Mouse (Mus musculus): ENCODE data around the gene Spg21.

The Spg21 gene

GRCm38 (mm10) chr9:65460732-65461442, at the start of gene Spg21:
Gene Spg21 (plus strand): TSS chr9:65460947.
- in situ Hi-C loops (cut with MboI, MseI): no loop called here

GRCm38 (mm10) chr9:65411326-65411725, 49.4 kb upstream of the Spg21 start:
- in situ Hi-C loops (cut with MboI, MseI): no loop called here

DNA sequence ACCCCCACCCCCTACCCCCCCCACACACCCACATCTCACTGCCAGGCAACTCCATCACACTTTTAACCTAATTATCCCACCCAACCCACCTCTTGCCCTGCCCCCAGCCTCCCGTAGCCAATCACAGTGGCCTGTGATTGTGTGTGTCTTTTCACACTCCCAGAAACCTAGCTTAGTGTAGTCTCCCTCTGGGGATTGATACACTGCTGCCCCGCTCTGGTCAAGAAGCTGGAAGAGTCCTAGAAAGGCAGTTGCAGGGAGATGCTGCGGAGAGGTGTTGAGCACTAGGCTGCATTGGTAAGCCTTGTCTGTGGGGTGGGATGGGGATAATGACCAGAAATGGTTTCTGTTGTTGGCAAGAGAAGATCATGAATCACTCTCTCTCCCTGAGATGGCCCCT, 43.0 kb upstream of the Spg21 start:
- in situ Hi-C loops (cut with MboI, MseI): no loop called here

DNA sequence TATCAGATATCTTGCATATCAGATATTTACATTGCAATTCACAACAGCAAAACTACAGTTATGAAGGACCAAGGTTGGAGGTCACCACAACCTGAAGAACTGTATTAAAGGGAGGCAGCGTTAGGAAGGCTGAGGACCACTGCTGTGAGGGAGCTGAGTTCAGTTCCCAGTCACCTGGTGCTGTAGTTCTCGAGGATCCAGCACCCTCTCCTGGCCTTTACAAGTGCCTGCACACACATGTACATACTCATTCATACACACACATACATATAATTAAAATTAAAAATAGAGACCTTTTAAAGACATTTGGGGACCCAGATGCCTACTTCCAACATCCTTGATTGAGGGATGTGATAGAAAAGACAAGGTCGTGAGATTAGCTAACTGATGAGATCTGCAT, 41.1 kb upstream of the Spg21 start:
- in situ Hi-C loops (cut with MboI, MseI): no loop called here

DNA sequence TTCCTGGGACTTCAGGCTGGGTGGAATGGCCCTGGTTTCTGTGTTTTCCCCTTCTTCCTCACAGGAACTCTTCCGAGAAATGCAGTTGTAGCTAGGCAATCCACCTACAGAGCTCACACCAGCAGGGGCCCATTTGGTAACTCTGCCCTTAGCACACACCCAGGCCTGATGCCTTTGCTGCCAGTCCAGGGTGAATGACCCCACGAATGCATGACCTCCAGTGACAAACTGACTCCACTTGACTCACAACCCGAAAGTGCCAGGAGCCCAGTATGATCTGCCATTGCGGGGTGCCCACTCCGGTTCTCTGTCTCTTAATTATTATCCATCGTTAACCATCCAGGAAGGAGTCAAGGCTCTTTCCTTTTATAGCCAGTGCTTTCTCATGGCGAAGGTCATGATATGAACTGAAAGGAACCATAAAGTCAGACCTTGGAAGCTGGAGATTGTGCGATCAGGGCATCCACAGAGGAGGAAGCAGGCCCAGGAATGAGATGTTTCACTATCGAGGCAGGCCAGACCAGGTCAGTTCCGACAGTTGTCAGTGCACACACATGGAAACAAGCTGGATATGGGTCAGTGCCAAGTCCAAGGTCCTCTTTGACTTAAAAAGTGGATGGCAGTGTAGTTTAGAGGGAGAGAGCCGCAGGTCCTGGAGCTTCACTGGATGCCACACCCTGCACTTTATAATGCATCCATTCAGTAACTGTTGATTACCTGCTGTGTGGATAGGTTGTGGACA, 37.8 kb upstream of the Spg21 start, which contains the start of gene Slc51b:
Slc51b (minus strand) TSS at position 196 of the 742 bp plus-strand sequence.
- in situ Hi-C loops (cut with MboI, MseI): no loop called here

- in situ Hi-C loops (cut with MboI, MseI): no loop called here
These were observed 36.4 kb upstream of the Spg21 start for GRCm38 (mm10) chr9:65424393-65424792.

GRCm38 (mm10) chr9:65427511-65427910, 33.2 kb upstream of the Spg21 start:
- in situ Hi-C loops (cut with MboI, MseI): no loop called here

GRCm38 (mm10) chr9:65428003-65428402, 32.7 kb upstream of the Spg21 start:
- in situ Hi-C loops (cut with MboI, MseI): no loop called here

- in situ Hi-C loops (cut with MboI, MseI): loop anchor here (5.0 kb wide), 1 partner anchor 38 kb away; the partner anchor contains the start of gene Kbtbd13
These were observed 30.3 kb upstream of the Spg21 start for GRCm38 (mm10) chr9:65430401-65430800.

- in situ Hi-C loops (cut with MboI, MseI): loop anchor here (5.0 kb wide), 1 partner anchor 39 kb away; the partner anchor contains the start of gene Kbtbd13
These were observed 29.8 kb upstream of the Spg21 start for GRCm38 (mm10) chr9:65430921-65431320.

- in situ Hi-C loops (cut with MboI, MseI): loop anchor here (5.0 kb wide), 1 partner anchor 40 kb away; the partner anchor contains the start of gene Kbtbd13
These were observed 28.5 kb upstream of the Spg21 start for GRCm38 (mm10) chr9:65432236-65432635.

- in situ Hi-C loops (cut with MboI, MseI): loop anchor here (5.0 kb wide), 1 partner anchor 42 kb away; the partner anchor contains the start of gene Kbtbd13
These were observed 26.6 kb upstream of the Spg21 start for GRCm38 (mm10) chr9:65434140-65434539.

DNA sequence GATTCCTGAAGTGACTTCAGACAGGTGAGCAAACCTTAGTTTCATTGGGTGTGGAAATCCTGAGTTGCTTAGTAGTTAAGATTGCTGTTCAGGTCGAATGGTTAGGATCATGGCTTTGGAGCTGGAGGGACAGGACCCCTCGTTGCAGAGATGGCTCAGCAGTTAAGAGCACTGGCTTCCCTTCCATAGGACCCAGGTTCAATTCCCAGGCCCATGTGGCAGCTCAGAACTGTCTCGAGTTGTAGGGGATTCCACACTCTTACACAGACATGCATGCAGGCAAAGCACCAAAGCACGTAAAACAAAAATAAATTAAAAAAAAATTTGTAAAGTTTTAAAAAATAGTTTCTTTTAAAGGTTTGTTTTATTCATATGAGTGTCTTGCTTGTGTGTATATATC, 25.5 kb upstream of the Spg21 start:
- in situ Hi-C loops (cut with MboI, MseI): no loop called here

DNA sequence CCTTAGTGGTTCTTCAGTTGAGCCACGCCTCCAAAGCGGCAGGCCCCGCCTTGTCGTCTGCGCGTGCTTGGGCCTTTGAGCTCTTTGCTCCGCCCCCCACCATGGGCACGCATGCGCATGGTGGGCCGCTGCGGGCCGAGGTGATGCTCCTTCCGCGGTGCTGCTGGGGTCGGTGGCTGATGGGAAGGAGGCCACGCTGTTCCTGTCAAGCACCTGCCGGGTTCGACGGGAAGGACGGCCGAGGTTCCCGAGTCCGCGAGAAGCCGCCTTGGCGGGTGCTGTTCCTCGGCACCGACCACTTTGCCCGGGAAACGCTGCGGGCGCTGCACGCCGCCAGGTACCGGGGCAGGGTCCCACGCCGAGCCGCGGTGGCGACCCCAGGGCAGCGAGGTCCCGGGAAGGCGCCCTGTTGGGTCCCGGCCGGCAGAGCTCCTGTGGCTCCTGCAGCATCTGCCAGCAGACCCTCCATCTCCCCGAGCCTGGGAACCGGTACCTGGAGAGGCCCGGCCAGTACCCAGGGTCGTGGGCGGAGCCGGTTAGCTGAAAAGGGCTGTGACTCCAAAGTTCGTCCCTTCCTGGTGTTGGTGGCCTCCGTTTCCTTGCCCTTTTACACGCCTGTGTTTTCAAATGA, 25.0 kb upstream of the Spg21 start, which contains the start of gene Mtfmt:
Mtfmt (plus strand) TSS at position 112 of the 631 bp plus-strand sequence.
- in situ Hi-C loops (cut with MboI, MseI): no loop called here

GRCm38 (mm10) chr9:65444692-65445091, 16.1 kb upstream of the Spg21 start:
- in situ Hi-C loops (cut with MboI, MseI): no loop called here

DNA sequence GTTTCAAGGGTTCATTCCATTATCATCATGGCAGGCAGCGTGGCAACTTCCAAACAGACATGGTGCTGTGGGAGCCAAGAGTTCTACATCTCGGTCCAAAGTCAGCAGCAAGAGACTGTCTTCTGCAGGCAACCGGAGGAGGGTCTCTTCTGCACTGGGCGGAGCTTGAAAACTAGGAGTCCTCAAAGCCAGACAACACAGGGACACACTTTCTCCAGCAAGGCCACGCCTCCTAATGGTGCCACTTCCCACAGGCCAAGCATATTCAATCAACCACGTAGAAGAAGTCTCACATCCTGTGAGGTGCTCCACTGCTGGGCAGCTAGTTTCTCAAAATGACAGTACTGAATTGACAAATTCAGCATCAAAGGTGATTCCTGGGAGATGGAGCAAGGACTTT, 12.8 kb upstream of the Spg21 start:
- in situ Hi-C loops (cut with MboI, MseI): no loop called here

DNA sequence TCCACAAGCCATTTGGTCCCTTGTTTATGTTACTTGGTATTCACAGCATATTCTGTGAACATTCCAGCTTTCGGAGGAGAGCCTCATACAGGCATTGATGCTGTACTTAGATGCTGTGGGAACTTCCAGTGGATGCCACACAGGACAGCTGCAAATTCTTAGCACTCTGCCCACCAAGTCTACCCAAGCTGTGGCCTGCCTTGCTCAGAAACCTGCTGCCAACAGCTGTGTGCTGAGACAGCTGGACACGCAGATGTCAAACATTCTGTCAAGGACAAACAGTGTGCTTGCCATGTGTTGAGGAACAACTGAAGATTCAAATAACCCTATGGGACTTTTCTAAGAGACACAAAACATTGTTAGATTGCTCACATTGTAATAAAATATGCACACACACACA, 1.8 kb upstream of the Spg21 start:
- in situ Hi-C loops (cut with MboI, MseI): no loop called here

GRCm38 (mm10) chr9:65460198-65460597, 549 bp upstream of the Spg21 start:
- in situ Hi-C loops (cut with MboI, MseI): no loop called here

- in situ Hi-C loops (cut with MboI, MseI): no loop called here
These were observed 1.8 kb downstream of the Spg21 start for GRCm38 (mm10) chr9:65462544-65462943.

- in situ Hi-C loops (cut with MboI, MseI): no loop called here
These were observed 3.4 kb downstream of the Spg21 start for GRCm38 (mm10) chr9:65464161-65464560.

- in situ Hi-C loops (cut with MboI, MseI): no loop called here
These were observed 4.5 kb downstream of the Spg21 start for GRCm38 (mm10) chr9:65465241-65465640.

DNA sequence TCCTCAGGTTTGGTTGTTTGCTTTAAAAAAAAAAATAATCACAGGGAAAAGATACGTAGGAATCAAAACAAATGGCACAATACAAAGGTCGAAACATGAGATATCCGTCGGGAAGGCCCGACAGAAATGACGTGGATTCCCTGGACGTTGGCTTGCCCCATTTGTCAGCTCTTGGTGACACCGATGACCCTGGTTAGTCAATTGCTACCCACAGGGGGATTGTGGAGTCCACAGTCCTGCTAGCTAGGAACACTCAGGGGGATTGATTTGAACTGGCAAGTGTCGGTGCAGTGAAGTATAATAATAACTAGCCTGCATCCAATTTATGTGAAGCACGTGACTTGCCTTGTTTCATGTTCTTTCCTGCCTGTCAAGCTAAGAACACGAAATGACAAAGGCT, 6.9 kb downstream of the Spg21 start:
- in situ Hi-C loops (cut with MboI, MseI): no loop called here

Data from T-helper 1 cell (primary cell).